Mouse (Mus musculus): ENCODE measurements around the gene Olfr455. TPM values are rescaled to one million over a fixed set of nuclear protein-coding genes. Genes with fewer than 3 reads are reported as not detected.

The Olfr455 gene
- total RNA-seq, 1 experiment from 2014 or later, result not detected

DNA sequence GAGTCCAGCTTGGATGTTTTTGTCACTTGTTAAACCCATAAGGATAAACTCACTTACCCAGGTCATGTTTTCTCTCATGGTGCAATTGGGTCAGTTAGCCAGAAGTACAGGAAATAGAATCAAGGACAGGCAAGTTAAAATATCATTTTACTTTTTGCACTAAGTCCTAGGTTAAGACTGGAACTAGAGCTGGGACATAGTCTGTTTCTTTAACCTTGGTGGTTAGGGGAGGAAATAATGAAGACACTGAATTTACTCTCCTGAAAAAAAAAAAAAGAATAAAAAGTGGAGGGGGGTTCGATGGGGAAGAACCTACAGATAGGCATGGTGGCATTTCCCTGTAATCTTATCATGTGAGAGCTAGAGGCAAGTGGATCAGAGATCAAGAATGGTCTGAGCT, 60.3 kb downstream of the Olfr455 start, which contains the start of gene Olfr456:
Gene Olfr456 (minus strand): TSS at position 101 of the 400 bp plus-strand sequence.
- no peak for DNase-seq

Other genes starting within 250 kb of the Olfr455 start
- gene Fam131b, start 222.9 kb downstream of the Olfr455 start, total RNA-seq (2021), result 0.24 TPM in 1 of 2 replicates, not detected in the other
- gene Zyx, start 198.0 kb downstream of the Olfr455 start, total RNA-seq (2021), result 105 and 140 TPM in 2 replicates
- gene Epha1, start 174.3 kb downstream of the Olfr455 start, total RNA-seq (2021), result 0.48 and 0.55 TPM in 2 replicates
- 7.4 and 11.8 TPM in 2 replicates for gene Tas2r143, start 147.3 kb downstream of the Olfr455 start, total RNA-seq (2021)
- 7.3 and 9.4 TPM in 2 replicates for gene Tas2r135, start 142.2 kb downstream of the Olfr455 start, total RNA-seq (2021)
- gene Tas2r126, start 113.1 kb downstream of the Olfr455 start, total RNA-seq (2021), result 4.2 and 5.6 TPM in 2 replicates
- not detected in 2 replicates for gene Olfr458, start 82.4 kb downstream of the Olfr455 start, total RNA-seq (2021)
- not detected in 2 replicates for gene Olfr457, start 71.3 kb downstream of the Olfr455 start, total RNA-seq (2021)
- gene Olfr456, start 60.4 kb downstream of the Olfr455 start, total RNA-seq (2021), result not detected in 2 replicates
- gene Tcaf3, start 50.1 kb upstream of the Olfr455 start, total RNA-seq (2021), result not detected in 2 replicates
- gene Tcaf2, start 97.7 kb upstream of the Olfr455 start, total RNA-seq (2021), result 10.5 and 12.2 TPM in 2 replicates
- gene Tcaf1, start 162.5 kb upstream of the Olfr455 start, total RNA-seq (2021), result 72.4 and 86.5 TPM in 2 replicates
- not detected in 2 replicates for gene Olfr453, start 191.8 kb upstream of the Olfr455 start, total RNA-seq (2021)
- gene Olfr38, start 208.8 kb upstream of the Olfr455 start, total RNA-seq (2021), result not detected in 2 replicates
- not detected in 2 replicates for gene Olfr452, start 237.5 kb upstream of the Olfr455 start, total RNA-seq (2021)